Mouse (Mus musculus) kidney, adult 11 months (tissue): Measurements from ENCODE around the gene Dmrtb1.
A peak's percentile ranks its signal among the peaks of the same experiment; 100 is the strongest.

ENCODE experiments used
- DNase-seq: peaks from one replicate; pipeline ENCODE4 v3.0.0; 2022

Dmrtb1 gene

DNA sequence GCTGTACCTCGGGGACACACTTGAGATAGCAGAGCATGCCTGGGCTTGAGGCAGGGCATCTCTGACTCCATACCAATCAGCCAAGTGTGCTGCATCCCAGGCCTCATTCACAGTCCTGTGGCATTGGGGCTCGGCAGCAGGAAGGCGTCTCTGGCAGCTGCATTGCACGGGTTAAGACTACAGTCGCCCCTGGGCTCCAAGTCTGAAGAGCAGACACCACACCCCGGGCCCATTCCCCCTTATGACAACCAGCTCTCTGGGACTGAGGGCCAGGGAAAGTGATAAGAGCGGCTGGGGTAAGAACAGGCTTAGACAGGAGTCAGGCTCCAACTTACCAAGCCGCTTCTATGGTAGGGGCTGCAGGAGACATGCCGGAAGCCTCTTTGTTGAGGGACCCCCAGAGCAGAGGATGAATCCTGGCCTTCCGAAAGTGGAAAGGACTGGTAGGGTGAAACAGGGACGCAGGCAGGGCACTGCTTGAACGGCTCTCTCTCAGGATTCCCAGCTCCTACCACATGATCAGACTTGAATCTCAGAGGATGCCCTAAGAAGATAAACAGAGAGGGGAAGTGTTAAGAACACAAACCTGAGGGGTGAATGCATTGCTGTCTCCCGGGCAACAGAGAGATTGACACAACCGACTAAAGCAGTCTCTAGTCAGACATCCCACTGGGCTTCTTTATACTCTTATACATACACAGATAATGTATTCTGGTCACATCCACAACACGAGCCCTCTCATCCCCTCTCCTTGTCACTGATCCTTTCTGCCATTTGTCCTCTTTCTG, 3.5 kb downstream of the Dmrtb1 start:
- DNase-seq: no peak

DNA sequence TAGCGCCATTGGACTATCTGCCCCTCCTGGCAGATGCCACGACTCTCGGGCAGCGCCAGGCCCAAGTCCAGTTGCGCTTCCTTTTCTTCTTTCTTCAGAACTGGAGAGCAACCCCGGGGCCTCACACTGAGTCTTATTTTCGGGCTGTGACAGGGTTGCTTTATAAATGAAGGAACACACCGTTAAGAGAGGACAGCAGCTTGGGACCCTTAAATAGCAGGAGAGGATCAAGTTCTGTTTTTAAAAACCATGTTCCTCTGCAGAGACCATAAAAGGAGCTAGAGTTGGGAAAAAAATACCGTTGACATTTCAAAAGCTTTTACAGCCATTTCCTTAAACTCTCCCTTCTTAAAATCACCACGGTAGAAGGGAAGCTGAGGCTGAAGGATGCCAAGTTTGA, 8.4 kb downstream of the Dmrtb1 start:
- no peak for DNase-seq

DNA sequence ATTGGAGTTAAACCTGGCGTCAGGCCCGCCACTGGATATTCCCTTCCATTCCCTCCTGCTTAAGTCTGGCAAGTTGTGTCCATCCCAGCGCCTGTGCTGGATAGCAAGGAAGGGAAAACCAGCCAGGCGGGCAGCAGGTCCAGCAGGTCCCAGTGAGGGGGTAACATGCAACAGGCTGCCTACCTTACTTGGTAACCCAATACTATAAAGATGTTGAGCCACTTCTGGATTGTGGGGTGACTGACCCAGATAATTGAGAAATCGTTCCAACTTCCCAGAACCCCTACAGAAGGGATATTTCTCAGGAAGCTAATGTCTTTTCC, 9.7 kb downstream of the Dmrtb1 start:
- no peak for DNase-seq

GRCm38 (mm10) chr4:107673638-107674321, 10.2 kb downstream of the Dmrtb1 start:
- DNase-seq: peak; percentile 48

DNA sequence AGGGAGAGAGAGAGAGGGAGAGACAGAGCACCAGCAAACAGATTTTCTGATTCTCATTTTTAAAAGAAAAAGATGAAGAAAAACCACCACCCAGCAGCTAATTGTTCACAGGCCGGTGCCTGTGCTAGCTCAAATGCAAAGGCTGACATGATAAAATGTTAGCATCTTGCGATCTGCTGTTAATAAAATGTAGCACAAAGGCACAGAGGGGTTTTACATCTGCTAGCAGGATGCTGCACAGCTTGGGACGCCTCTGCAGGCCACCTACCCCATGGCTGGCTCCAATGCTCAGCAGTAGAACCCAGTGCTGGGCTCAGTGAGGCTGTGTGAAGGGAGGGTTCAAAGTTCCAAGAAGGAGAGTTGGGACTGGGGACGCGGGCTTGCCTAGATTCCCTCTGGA, 13.3 kb downstream of the Dmrtb1 start:
- DNase-seq: no peak

GRCm38 (mm10) chr4:107668514-107668913, 15.5 kb downstream of the Dmrtb1 start:
- no peak for DNase-seq

- no peak for DNase-seq
Measured at GRCm38 (mm10) chr4:107660649-107661048, 23.4 kb downstream of the Dmrtb1 start.

DNA sequence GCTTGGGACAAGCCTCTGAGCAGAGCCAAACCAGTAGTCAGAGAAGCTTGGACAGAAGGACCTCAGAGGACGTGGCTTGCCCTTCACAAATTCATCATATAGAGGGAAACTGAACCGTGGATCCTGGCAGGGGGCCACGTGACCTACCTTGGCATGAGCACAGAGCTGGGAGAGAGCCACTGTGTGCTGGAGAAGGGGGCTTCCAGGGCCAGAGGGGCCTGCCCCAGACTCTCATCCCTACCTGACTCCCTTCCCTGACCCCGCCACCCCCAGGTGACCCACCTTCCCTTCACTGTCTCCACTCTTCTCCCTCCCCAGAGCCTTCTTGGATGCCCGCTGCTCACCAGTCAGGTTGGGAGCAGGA, 30.8 kb downstream of the Dmrtb1 start:
- no peak for DNase-seq

GRCm38 (mm10) chr4:107652598-107653279, 31.3 kb downstream of the Dmrtb1 start:
- peak; percentile 56 for DNase-seq

DNA sequence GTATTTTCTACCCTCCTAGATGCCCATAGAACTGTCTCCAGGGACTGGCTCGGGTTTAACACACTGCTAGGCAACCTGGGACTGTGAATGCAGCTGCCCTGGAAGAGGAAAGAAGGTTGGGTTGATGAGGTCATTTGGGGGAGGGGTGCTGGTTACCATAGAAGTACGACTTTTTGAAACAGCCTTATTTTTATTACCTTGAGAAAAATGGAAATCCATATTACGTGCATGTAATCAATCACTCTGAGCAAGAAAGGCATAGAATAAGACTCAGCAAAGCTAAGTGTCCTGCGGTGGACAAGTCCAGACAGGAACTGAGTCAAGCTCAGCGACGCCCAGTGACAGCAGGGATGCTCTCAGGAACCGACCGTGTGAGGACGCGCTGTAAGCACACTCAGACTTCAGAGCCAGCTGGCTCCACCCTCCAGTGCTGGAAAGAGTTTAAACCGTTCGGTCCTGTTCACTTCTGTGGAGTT, 33.0 kb downstream of the Dmrtb1 start:
- DNase-seq: no peak

- no peak for DNase-seq
Measured at GRCm38 (mm10) chr4:107648959-107649485, 35.0 kb downstream of the Dmrtb1 start.

- no peak for DNase-seq
Measured at GRCm38 (mm10) chr4:107641624-107642023, 42.4 kb downstream of the Dmrtb1 start.

DNA sequence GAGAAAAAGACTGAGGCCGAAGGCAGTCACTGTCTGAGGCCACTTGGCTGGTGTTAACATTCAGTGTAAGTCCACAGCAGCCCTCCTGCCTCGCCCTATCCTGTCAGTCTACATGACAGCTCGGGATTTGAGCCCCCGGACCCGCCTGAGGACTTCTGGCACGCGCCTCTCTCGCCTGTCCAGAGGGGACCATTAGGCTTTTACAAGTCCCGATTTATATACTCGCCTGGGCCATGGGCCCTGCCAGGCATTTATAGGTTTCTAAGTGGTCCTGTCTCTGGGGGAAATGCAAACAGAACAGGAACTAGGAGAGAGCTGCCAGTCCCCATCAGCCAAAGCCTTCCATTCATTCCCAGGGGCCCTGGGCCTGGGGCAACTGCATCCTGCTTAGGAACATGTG, 45.7 kb downstream of the Dmrtb1 start:
- DNase-seq: no peak

DNA sequence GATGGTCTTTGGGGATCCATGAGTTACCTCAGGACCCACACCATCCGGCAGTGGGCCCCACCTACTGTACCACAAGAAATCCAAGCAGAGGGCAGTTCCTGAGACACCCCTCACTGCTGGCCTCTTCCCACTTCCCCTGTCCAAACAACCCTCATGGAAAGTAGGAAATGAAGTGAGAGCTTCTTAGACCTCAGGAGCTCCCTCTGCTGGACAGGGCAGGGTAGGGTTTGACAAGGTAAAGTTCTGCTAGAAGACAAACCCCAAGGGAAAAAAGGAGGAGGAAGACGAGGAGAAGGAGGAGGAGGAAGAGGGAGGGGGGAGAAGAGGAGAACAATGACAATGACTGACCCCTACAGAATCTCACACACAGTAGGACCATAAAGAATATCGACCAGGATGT, 46.4 kb downstream of the Dmrtb1 start:
- peak; percentile 34 for DNase-seq

DNA sequence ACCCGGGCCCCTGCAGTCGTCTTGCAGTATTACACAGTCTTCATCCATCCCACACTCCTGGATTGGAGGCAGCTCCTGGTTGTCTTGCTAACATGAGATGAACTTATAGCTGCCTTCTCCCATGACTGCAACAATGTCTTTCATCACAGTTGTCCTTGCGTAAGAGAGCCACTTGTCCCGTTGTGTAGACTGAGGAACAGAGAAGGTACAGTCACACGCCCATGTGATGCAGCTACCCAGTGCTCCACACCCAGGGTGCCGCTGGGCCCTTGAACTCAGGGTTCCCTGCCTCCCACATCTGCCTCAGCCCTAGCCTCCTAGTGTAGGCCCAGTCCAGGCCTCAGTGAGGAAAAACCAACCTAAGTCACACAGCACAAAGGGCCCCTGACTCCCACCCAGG, 47.9 kb downstream of the Dmrtb1 start:
- DNase-seq: no peak

DNA sequence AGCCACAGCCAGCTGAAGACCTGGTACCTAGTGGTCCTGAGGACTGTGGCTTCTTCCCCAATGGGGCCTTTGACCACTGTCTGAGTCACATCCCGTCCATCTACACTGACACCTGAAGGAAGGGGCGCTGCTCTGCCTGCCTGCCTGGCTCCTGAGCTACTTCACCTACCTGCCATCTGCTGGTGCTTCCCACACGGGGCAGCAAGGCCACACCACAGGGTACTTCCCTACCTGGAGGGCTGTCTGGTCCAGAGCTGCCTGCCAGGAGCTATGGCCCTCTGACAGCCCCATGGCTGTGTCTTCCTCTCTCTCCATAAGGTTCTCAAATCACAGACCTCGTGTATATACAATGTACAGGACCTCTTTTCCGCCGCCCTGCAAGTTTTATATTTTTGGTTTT, 49.4 kb downstream of the Dmrtb1 start:
- DNase-seq: no peak

DNA sequence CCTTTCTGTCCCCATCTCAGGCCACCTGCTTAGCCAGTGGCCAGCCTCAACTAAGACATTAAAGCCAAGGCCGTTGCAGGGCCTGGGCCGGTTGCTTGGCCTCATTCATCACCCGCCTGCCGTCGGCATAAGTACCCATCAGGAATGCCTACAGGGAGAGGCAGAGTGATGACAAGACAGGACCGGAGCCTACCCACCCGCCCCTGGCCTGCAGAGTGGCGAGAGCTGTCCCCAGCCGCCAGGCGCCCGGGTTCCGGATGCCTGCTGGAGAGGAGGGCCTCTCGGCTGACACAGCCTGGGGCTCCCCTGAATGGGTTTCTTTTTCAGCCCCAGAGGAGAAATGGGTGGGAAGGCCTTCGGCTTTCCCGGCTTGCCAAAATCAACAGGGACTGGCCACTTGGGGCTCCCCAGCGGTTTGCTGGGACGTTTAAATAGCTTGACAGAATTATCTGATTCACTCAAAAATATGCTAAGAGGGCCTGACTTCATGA, 55.1 kb downstream of the Dmrtb1 start:
- DNase-seq: peak; percentile 7

GRCm38 (mm10) chr4:107628226-107628625, 55.8 kb downstream of the Dmrtb1 start:
- DNase-seq: no peak
